Mouse (Mus musculus) midbrain, embryonic 15.5 days (tissue): Measurements from ENCODE around the gene Pccb. TPM values are rescaled to one million over a fixed set of nuclear protein-coding genes. Genes with fewer than 3 reads are reported as not detected.

Source experiments
- ATAC-seq: fragments of 200-750 bp; cut with Nextera tagmentation; replicated peaks from 2 replicates; pipeline ENCODE4 v1.8.0; 2017; ENCODE audit warnings: moderate TSS enrichment
- H3K27ac ChIP-seq: fragments of 300-500 bp; sonication (generic); 2 replicates; pipeline ENCODE4 v1.5.1; 2015; ENCODE audit warnings: mild to moderate bottlenecking, inconsistent platforms
- H3K27me3 ChIP-seq: fragments of 300-500 bp; sonication (generic); replicated peaks from 2 replicates; pipeline ENCODE4 v1.6.1; 2015; ENCODE audit warnings: inconsistent platforms
- H3K36me3 ChIP-seq: fragments of 300-500 bp; sonication (generic); replicated peaks from 2 replicates; pipeline ENCODE4 v1.6.1; 2015; ENCODE audit warnings: inconsistent platforms
- H3K4me1 ChIP-seq: fragments of 300-500 bp; sonication (generic); 2 replicates; pipeline ENCODE4 v1.6.1; 2015; ENCODE audit warnings: inconsistent platforms
- H3K4me2 ChIP-seq: fragments of 300-500 bp; sonication (generic); 2 replicates; pipeline ENCODE4 v1.6.1; 2015; ENCODE audit warnings: inconsistent platforms, mild to moderate bottlenecking, moderate library complexity
- H3K4me3 ChIP-seq: fragments of 300-500 bp; sonication (generic); 2 replicates; pipeline ENCODE4 v1.5.1; 2015; ENCODE audit warnings: mild to moderate bottlenecking, inconsistent platforms
- H3K9ac ChIP-seq: fragments of 300-500 bp; sonication (generic); 2 replicates; pipeline ENCODE4 v1.6.1; 2015; ENCODE audit warnings: mild to moderate bottlenecking, inconsistent platforms
- H3K9me3 ChIP-seq: fragments of 300-500 bp; sonication (generic); 2 replicates; pipeline ENCODE4 v1.6.1; 2016; ENCODE audit warnings: inconsistent platforms
- WGBS: fragments of 180-500 bp; shearing (Covaris S2); methylation state at CpG from one replicate; pipeline ENCODE4 v1.1.7; 2015; ENCODE audit warnings: mixed read lengths; 5-methylcytosine and 5-hydroxymethylcytosine counted together
- polyA plus RNA-seq: library from polyadenylated mRNA; unstranded; fragments of >200 nt; fragmentation: Nextera tagmentation; extraction: Ambion mirVana; gene quantifications from 2 replicates; pipeline ENCODE4 v1.2.1, GENCODE M21; 2015

Pccb gene
- polyA plus RNA-seq, 1 experiment from 2014 or later = 27.5 TPM

GRCm38 (mm10) chr9:101072506-101072905 is 37.8 kb upstream of the Pccb start:
- Histone ChIP-seq H3K4me2 (peak overlapping the region; percentile 63; the same call in 1 of the 2 replicates), H3K27me3 (no peaks in the 10 kb centered on the region), H3K9me3 (no peaks in the 10 kb centered on the region), H3K27ac (no peak overlapping the region), H3K4me1 (peaks cover 14% of the 10 kb centered on the region), H3K36me3 (no peaks in the 10 kb centered on the region), H3K9ac (no peak overlapping the region), H3K4me3 (no peak overlapping the region)
- ATAC-seq = no peak
- WGBS = 38% methylated on average over 5 of the region's 5 CpGs

GRCm38 (mm10) chr9:101069781-101070180 is 35.1 kb upstream of the Pccb start:
- WGBS = 96% methylated on average over 3 of the region's 3 CpGs
- H3K9me3 ChIP-seq = no peaks in the 10 kb centered on the region
- H3K27me3 ChIP-seq = no peaks in the 10 kb centered on the region
- H3K4me2 ChIP-seq = no peak overlapping the region
- no peak overlapping the region for H3K27ac ChIP-seq
- peaks cover 7% of the 10 kb centered on the region for H3K4me1 ChIP-seq
- no peak overlapping the region for H3K4me3 ChIP-seq
- H3K9ac ChIP-seq = no peak overlapping the region
- no peaks in the 10 kb centered on the region for H3K36me3 ChIP-seq
- ATAC-seq = no peak

- Histone ChIP-seq H3K27me3 (no peaks in the 10 kb centered on the region), H3K4me2 (no peak overlapping the region), H3K27ac (no peak overlapping the region), H3K36me3 (no peaks in the 10 kb centered on the region), H3K4me1 (no peaks in the 10 kb centered on the region), H3K4me3 (no peak overlapping the region), H3K9me3 (no peaks in the 10 kb centered on the region), H3K9ac (no peak overlapping the region)
- ATAC-seq = 0 out of 2 replicates have a peak, but pooled peaks have one; percentile 50
- 71% methylated on average over 3 of the region's 3 CpGs for WGBS
These were observed 30.4 kb upstream of the Pccb start for GRCm38 (mm10) chr9:101065076-101065602.

GRCm38 (mm10) chr9:101062253-101062780 is 27.6 kb upstream of the Pccb start:
- WGBS = 66% methylated on average over 6 of the region's 6 CpGs
- no peaks in the 10 kb centered on the region for H3K9me3 ChIP-seq
- ATAC-seq = no peak
- H3K4me2 ChIP-seq = no peak overlapping the region
- H3K4me3 ChIP-seq = no peak overlapping the region
- no peaks in the 10 kb centered on the region for H3K4me1 ChIP-seq
- H3K9ac ChIP-seq = no peak overlapping the region
- H3K27me3 ChIP-seq = no peaks in the 10 kb centered on the region
- H3K36me3 ChIP-seq = no peaks in the 10 kb centered on the region
- H3K27ac ChIP-seq = no peak overlapping the region

- Histone ChIP-seq H3K4me1 (no peaks in the 10 kb centered on the region), H3K4me3 (no peak overlapping the region), H3K9ac (no peak overlapping the region), H3K4me2 (no peak overlapping the region), H3K27ac (no peak overlapping the region), H3K27me3 (no peaks in the 10 kb centered on the region), H3K36me3 (no peaks in the 10 kb centered on the region), H3K9me3 (no peaks in the 10 kb centered on the region)
- no peak for ATAC-seq
- WGBS = 81% methylated on average over 11 of the region's 11 CpGs
These were observed 26.3 kb upstream of the Pccb start for GRCm38 (mm10) chr9:101061035-101061434.

GRCm38 (mm10) chr9:101057156-101057555 is 22.5 kb upstream of the Pccb start:
- no peak overlapping the region for H3K4me3 ChIP-seq
- no peak overlapping the region for H3K9ac ChIP-seq
- H3K27me3 ChIP-seq = no peaks in the 10 kb centered on the region
- no peak overlapping the region for H3K27ac ChIP-seq
- 96% methylated on average over 4 of the region's 4 CpGs for WGBS
- no peaks in the 10 kb centered on the region for H3K36me3 ChIP-seq
- no peak overlapping the region for H3K4me2 ChIP-seq
- H3K4me1 ChIP-seq = no peaks in the 10 kb centered on the region
- ATAC-seq = no peak
- H3K9me3 ChIP-seq = no peaks in the 10 kb centered on the region

GRCm38 (mm10) chr9:101053279-101053678 is 18.6 kb upstream of the Pccb start:
- Histone ChIP-seq H3K36me3 (no peaks in the 10 kb centered on the region), H3K9ac (no peak overlapping the region), H3K27ac (no peak overlapping the region), H3K4me2 (no peak overlapping the region), H3K4me3 (no peak overlapping the region), H3K4me1 (no peaks in the 10 kb centered on the region), H3K9me3 (no peaks in the 10 kb centered on the region), H3K27me3 (no peaks in the 10 kb centered on the region)
- ATAC-seq = no peak
- 76% methylated on average over 14 of the region's 14 CpGs for WGBS

- Histone ChIP-seq H3K27ac (no peak overlapping the region), H3K9me3 (no peaks in the 10 kb centered on the region), H3K9ac (no peak overlapping the region), H3K4me2 (no peak overlapping the region), H3K27me3 (no peaks in the 10 kb centered on the region), H3K4me3 (no peak overlapping the region), H3K36me3 (no peaks in the 10 kb centered on the region), H3K4me1 (no peaks in the 10 kb centered on the region)
- no peak for ATAC-seq
- 68% methylated on average over 6 of the region's 6 CpGs for WGBS
These were observed 18.0 kb upstream of the Pccb start for GRCm38 (mm10) chr9:101052691-101053090.

GRCm38 (mm10) chr9:101052007-101052406 is 17.3 kb upstream of the Pccb start:
- no peaks in the 10 kb centered on the region for H3K9me3 ChIP-seq
- H3K4me1 ChIP-seq = no peaks in the 10 kb centered on the region
- H3K27ac ChIP-seq = no peak overlapping the region
- H3K36me3 ChIP-seq = no peaks in the 10 kb centered on the region
- no peak overlapping the region for H3K9ac ChIP-seq
- no peak overlapping the region for H3K4me2 ChIP-seq
- WGBS = 94% methylated on average over 3 of the region's 3 CpGs
- no peak overlapping the region for H3K4me3 ChIP-seq
- ATAC-seq = no peak
- no peaks in the 10 kb centered on the region for H3K27me3 ChIP-seq

- Histone ChIP-seq H3K36me3 (no peaks in the 10 kb centered on the region), H3K4me3 (no peak overlapping the region), H3K9me3 (no peaks in the 10 kb centered on the region), H3K27ac (no peak overlapping the region), H3K4me1 (no peaks in the 10 kb centered on the region), H3K9ac (no peak overlapping the region), H3K4me2 (no peak overlapping the region), H3K27me3 (no peaks in the 10 kb centered on the region)
- WGBS = 63% methylated on average over 15 of the region's 15 CpGs
- no peak for ATAC-seq
These were observed 11.1 kb upstream of the Pccb start for GRCm38 (mm10) chr9:101045710-101046338.

GRCm38 (mm10) chr9:101042249-101042648 is 7.6 kb upstream of the Pccb start:
- H3K4me1 ChIP-seq = no peaks in the 10 kb centered on the region
- H3K27me3 ChIP-seq = no peaks in the 10 kb centered on the region
- no peak overlapping the region for H3K27ac ChIP-seq
- H3K9me3 ChIP-seq = no peaks in the 10 kb centered on the region
- no peaks in the 10 kb centered on the region for H3K36me3 ChIP-seq
- H3K4me2 ChIP-seq = no peak overlapping the region
- no peak overlapping the region for H3K4me3 ChIP-seq
- no peak overlapping the region for H3K9ac ChIP-seq
- 84% methylated on average over 9 of the region's 9 CpGs for WGBS
- ATAC-seq = no peak

- Histone ChIP-seq H3K9me3 (no peaks in the 10 kb centered on the region), H3K27ac (no peak overlapping the region), H3K4me2 (no peak overlapping the region), H3K9ac (no peak overlapping the region), H3K4me3 (no peak overlapping the region), H3K4me1 (no peaks in the 10 kb centered on the region), H3K36me3 (no peaks in the 10 kb centered on the region), H3K27me3 (no peaks in the 10 kb centered on the region)
- ATAC-seq = no peak
- WGBS = 79% methylated on average over 5 of the region's 5 CpGs
These were observed 6.8 kb upstream of the Pccb start for GRCm38 (mm10) chr9:101041508-101041907.

- no peak overlapping the region for H3K27ac ChIP-seq
- H3K4me2 ChIP-seq = no peak overlapping the region
- WGBS = 75% methylated on average over 5 of the region's 5 CpGs
- ATAC-seq = no peak
- peaks cover 9% of the 10 kb centered on the region for H3K4me1 ChIP-seq
- H3K9me3 ChIP-seq = no peaks in the 10 kb centered on the region
- H3K4me3 ChIP-seq = no peak overlapping the region
- no peak overlapping the region for H3K9ac ChIP-seq
- no peaks in the 10 kb centered on the region for H3K36me3 ChIP-seq
- no peaks in the 10 kb centered on the region for H3K27me3 ChIP-seq
These were observed 3.9 kb upstream of the Pccb start for GRCm38 (mm10) chr9:101038634-101039033.
